Mouse (Mus musculus): Measurements from ENCODE around the gene Lrrc17. TPM values are rescaled to one million over a fixed set of nuclear protein-coding genes. Genes with fewer than 3 reads are reported as not detected.

The Lrrc17 gene
- total and polyA plus RNA-seq, 3 experiments, result not detected

GRCm38 (mm10) chr5:21519166-21519565, 24.2 kb upstream of the Lrrc17 start:
- Histone ChIP-seq H3K27ac (ENCODE audit: insufficient read depth, low read depth) (no peak overlapping the region), H3K4me3 (replicated peaks in 1 of 3; ENCODE audit: low read depth in 2 of 3, low read length in 2 of 3, poor library complexity in 1 of 3) (no peak overlapping the region), H3K9me3 (replicated peaks; ENCODE audit: low read length) (peaks cover 3% of the 10 kb centered on the region), H3K4me1 (ENCODE audit: control insufficient read depth in 1 of 2, insufficient read depth in 2 of 2) (peaks cover 7 to 17% of the 10 kb centered on the region in 2 experiments), H3K9ac (ENCODE audit: insufficient read depth, low read depth) (no peak overlapping the region), H3K79me2 (replicated peaks; ENCODE audit: control insufficient read depth, extremely low read depth, insufficient read depth, poor library complexity, severe bottlenecking) (no peaks in the 10 kb centered on the region), H3K27me3 (replicated peaks) (no peaks in the 10 kb centered on the region), H3K36me3 (replicated peaks in 1 of 2; ENCODE audit: control insufficient read depth in 1 of 2, insufficient read depth in 1 of 2, low read length in 1 of 2) (no peaks in the 10 kb centered on the region), H3K4me2 (ENCODE audit: insufficient read depth, low read depth, poor library complexity, severe bottlenecking) (no peak overlapping the region)
- no peak for DNase-seq (ENCODE audit: extremely low read depth)
- in situ Hi-C loops (cut with MboI; ENCODE audit: low pct_ligation_motif_present, low pct_unique_long_range_greater_than_20kb, low sequenced_read_pairs), result no loop called here
- no peak for TF ChIP-seq UBTF (IDR thresholded peaks at IDR 0.05; ENCODE audit: low read depth, low read length)
- no peak for TF ChIP-seq CTCF (conservative IDR thresholded peaks at IDR 0.05 in 1 of 2, IDR thresholded peaks at IDR 0.05 in 1 of 2; ENCODE audit: low read depth in 2 of 2, low read length in 2 of 2)
- no peak for TF ChIP-seq EP300 (IDR thresholded peaks at IDR 0.05; ENCODE audit: low read length)
- no peak for TF ChIP-seq CHD1 (IDR thresholded peaks at IDR 0.05; ENCODE audit: low read depth, low read length)
- no peak for TF ChIP-seq ETS1 (conservative IDR thresholded peaks at IDR 0.05; ENCODE audit: low read depth, low read length)
- TF ChIP-seq MEF2A (IDR thresholded peaks at IDR 0.05; ENCODE audit: borderline replicate concordance, low read depth, low read length), result no peak
- no peak for TF ChIP-seq USF2 (conservative IDR thresholded peaks at IDR 0.05; ENCODE audit: low read depth, low read length)
- no peak for TF ChIP-seq JUND (conservative IDR thresholded peaks at IDR 0.05; ENCODE audit: low read depth, low read length)
- TF ChIP-seq GABPA (IDR thresholded peaks at IDR 0.05; ENCODE audit: insufficient replicate concordance, low read depth, low read length), result no peak
- no peak for TF ChIP-seq HCFC1 (IDR thresholded peaks at IDR 0.05; ENCODE audit: low read depth, low read length)
- TF ChIP-seq MAFK (IDR thresholded peaks at IDR 0.05; ENCODE audit: insufficient replicate concordance, low read length), result no peak
- no peak for TF ChIP-seq ZNF384 (IDR thresholded peaks at IDR 0.05; ENCODE audit: low read depth, low read length)
- TF ChIP-seq ZMIZ1 (IDR thresholded peaks at IDR 0.05; ENCODE audit: low read depth, low read length), result no peak
- no peak for TF ChIP-seq IRF4 (IDR thresholded peaks at IDR 0.05; ENCODE audit: low read depth, low read length)
- no peak for TF ChIP-seq CHD2 (IDR thresholded peaks at IDR 0.05; ENCODE audit: low read length)
- TF ChIP-seq MAX (IDR thresholded peaks at IDR 0.05; ENCODE audit: low read length), result no peak
- TF ChIP-seq SIN3A (IDR thresholded peaks at IDR 0.05; ENCODE audit: low read length), result no peak
- TF ChIP-seq KAT2A (IDR thresholded peaks at IDR 0.05; ENCODE audit: insufficient replicate concordance, low read length), result no peak
- TF ChIP-seq POLR2AphosphoS2 (IDR thresholded peaks at IDR 0.05; ENCODE audit: low read depth, low read length), result no peak
- no peak for TF ChIP-seq E2F4 (IDR thresholded peaks at IDR 0.05; ENCODE audit: insufficient replicate concordance, low read depth, low read length)
- dilution Hi-C loops (cut with MboI; ENCODE audit: extremely low pct_ligation_motif_present, extremely low pct_unique_long_range_greater_than_20kb, low sequenced_read_pairs), result no loop called here

GRCm38 (mm10) chr5:21526835-21527485, 16.4 kb upstream of the Lrrc17 start:
- H3K9me3 ChIP-seq (replicated peaks; ENCODE audit: low read length), result peaks cover 4% of the 10 kb centered on the region
- TF ChIP-seq ZKSCAN1 (IDR thresholded peaks at IDR 0.05; ENCODE audit: borderline replicate concordance, low read depth, low read length), result no peak
- no peak for TF ChIP-seq EP300 (IDR thresholded peaks at IDR 0.05; ENCODE audit: low read length)
- TF ChIP-seq TCF12 (IDR thresholded peaks at IDR 0.05; ENCODE audit: low read depth, low read length), result no peak
- TF ChIP-seq UBTF (IDR thresholded peaks at IDR 0.05; ENCODE audit: low read depth, low read length), result no peak
- no peak for TF ChIP-seq CHD1 (IDR thresholded peaks at IDR 0.05; ENCODE audit: low read depth, low read length)
- TF ChIP-seq USF2 (conservative IDR thresholded peaks at IDR 0.05; ENCODE audit: low read depth, low read length), result no peak
- TF ChIP-seq SIN3A (IDR thresholded peaks at IDR 0.05; ENCODE audit: low read length), result no peak
- TF ChIP-seq SMC3 (IDR thresholded peaks at IDR 0.05; ENCODE audit: low read depth, low read length), result no peak
- no peak for TF ChIP-seq ZMIZ1 (IDR thresholded peaks at IDR 0.05; ENCODE audit: low read depth, low read length)
- no peak for TF ChIP-seq E2F4 (IDR thresholded peaks at IDR 0.05; ENCODE audit: insufficient replicate concordance, low read depth, low read length)
- TF ChIP-seq RAD21 (IDR thresholded peaks at IDR 0.05; ENCODE audit: low read depth, low read length), result no peak
- TF ChIP-seq USF1 (IDR thresholded peaks at IDR 0.05; ENCODE audit: low read depth, low read length), result no peak
- no peak overlapping the region for H3K27ac ChIP-seq (ENCODE audit: insufficient read depth, low read depth)
- H3K36me3 ChIP-seq (replicated peaks in 1 of 2; ENCODE audit: control insufficient read depth in 1 of 2, insufficient read depth in 1 of 2, low read length in 1 of 2), result no peaks in the 10 kb centered on the region
- H3K9ac ChIP-seq (ENCODE audit: insufficient read depth, low read depth), result no peak overlapping the region
- no peaks in the 10 kb centered on the region for H3K27me3 ChIP-seq (replicated peaks)
- dilution Hi-C loops (cut with MboI; ENCODE audit: extremely low pct_ligation_motif_present, extremely low pct_unique_long_range_greater_than_20kb, low sequenced_read_pairs), result no loop called here
- no peak overlapping the region for H3K4me2 ChIP-seq (ENCODE audit: insufficient read depth, low read depth, poor library complexity, severe bottlenecking)
- in situ Hi-C loops (cut with MboI; ENCODE audit: low pct_ligation_motif_present, low pct_unique_long_range_greater_than_20kb, low sequenced_read_pairs), result no loop called here
- peaks cover 0 to 11% of the 10 kb centered on the region in 2 experiments; a peak in 3 of 4 replicates for H3K4me1 ChIP-seq (ENCODE audit: control insufficient read depth in 1 of 2, insufficient read depth in 2 of 2)
- no peak overlapping the region for H3K4me3 ChIP-seq (replicated peaks in 1 of 3; ENCODE audit: low read depth in 2 of 3, low read length in 2 of 3, poor library complexity in 1 of 3)
- no peak for DNase-seq (ENCODE audit: extremely low read depth)
- H3K79me2 ChIP-seq (replicated peaks; ENCODE audit: control insufficient read depth, extremely low read depth, insufficient read depth, poor library complexity, severe bottlenecking), result no peaks in the 10 kb centered on the region

All from CH12.LX (cell line).